Mouse (Mus musculus): Measurements from ENCODE around the gene Clasp1. TPM values are rescaled to one million over a fixed set of nuclear protein-coding genes. Genes with fewer than 3 reads are reported as not detected.

The Clasp1 gene
- total and polyA plus RNA-seq, 3 experiments = 32.0 to 53.2 (median 42.2) TPM

DNA sequence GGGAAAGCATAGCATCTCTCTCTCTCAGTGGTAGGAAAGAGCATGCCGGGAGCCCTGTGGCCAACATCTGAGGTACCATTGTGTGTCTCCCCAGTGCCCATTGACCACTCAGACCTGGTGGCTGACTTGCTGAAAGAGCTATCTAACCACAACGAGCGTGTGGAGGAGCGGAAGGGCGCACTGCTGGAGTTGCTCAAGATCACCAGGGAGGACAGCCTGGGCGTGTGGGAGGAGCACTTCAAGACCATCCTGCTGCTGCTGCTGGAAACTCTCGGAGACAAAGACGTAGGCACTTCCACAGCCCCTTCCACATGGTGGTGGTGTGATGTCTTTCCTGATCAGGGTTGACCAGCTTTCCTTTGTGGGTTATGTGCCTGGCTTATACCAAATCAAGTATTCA lies 192.3 kb downstream of the Clasp1 start:
- Histone ChIP-seq H3K36me3 (replicated peaks in 1 of 2; ENCODE audit: control insufficient read depth in 1 of 2, insufficient read depth in 1 of 2, low read length in 1 of 2) (peaks cover 36 to 51% of the 10 kb centered on the region in 2 experiments), H3K4me3 (replicated peaks in 1 of 3; ENCODE audit: low read depth in 2 of 3, low read length in 2 of 3, poor library complexity in 1 of 3) (no peak overlapping the region), H3K4me2 (ENCODE audit: insufficient read depth, low read depth, poor library complexity, severe bottlenecking) (no peak overlapping the region), H3K27ac (ENCODE audit: insufficient read depth, low read depth) (no peak overlapping the region), H3K79me2 (replicated peaks; ENCODE audit: control insufficient read depth, extremely low read depth, insufficient read depth, poor library complexity, severe bottlenecking) (no peaks in the 10 kb centered on the region), H3K27me3 (replicated peaks) (no peaks in the 10 kb centered on the region), H3K9ac (ENCODE audit: insufficient read depth, low read depth) (no peak overlapping the region), H3K9me3 (replicated peaks; ENCODE audit: low read length) (no peaks in the 10 kb centered on the region), H3K4me1 (ENCODE audit: control insufficient read depth in 1 of 2, insufficient read depth in 2 of 2) (no peaks in the 10 kb centered on the region)
- DNase-seq (ENCODE audit: extremely low read depth) = no peak
- TF ChIP-seq BHLHE40 (IDR thresholded peaks at IDR 0.05; ENCODE audit: low read depth, low read length) (no peak), CHD2 (IDR thresholded peaks at IDR 0.05; ENCODE audit: low read length) (no peak), MYC (IDR thresholded peaks at IDR 0.05; ENCODE audit: low read depth, low read length) (no peak), HCFC1 (IDR thresholded peaks at IDR 0.05; ENCODE audit: low read depth, low read length) (no peak), MXI1 (IDR thresholded peaks at IDR 0.05; ENCODE audit: low read depth, low read length) (no peak), ZMIZ1 (IDR thresholded peaks at IDR 0.05; ENCODE audit: low read depth, low read length) (no peak), USF1 (IDR thresholded peaks at IDR 0.05; ENCODE audit: low read depth, low read length) (no peak), KAT2A (IDR thresholded peaks at IDR 0.05; ENCODE audit: insufficient replicate concordance, low read length) (no peak), RCOR1 (conservative IDR thresholded peaks at IDR 0.05; ENCODE audit: low read depth, low read length) (no peak), TBP (conservative IDR thresholded peaks at IDR 0.05; ENCODE audit: low read depth, low read length) (no peak), CHD1 (IDR thresholded peaks at IDR 0.05; ENCODE audit: low read depth, low read length) (no peak), MEF2A (IDR thresholded peaks at IDR 0.05; ENCODE audit: borderline replicate concordance, low read depth, low read length) (no peak), MAX (IDR thresholded peaks at IDR 0.05; ENCODE audit: low read length) (no peak), JUN (IDR thresholded peaks at IDR 0.05; ENCODE audit: insufficient read depth, low read depth, low read length) (no peak), POLR2AphosphoS2 (IDR thresholded peaks at IDR 0.05; ENCODE audit: low read depth, low read length) (no peak), SIN3A (IDR thresholded peaks at IDR 0.05; ENCODE audit: low read length) (no peak), NRF1 (IDR thresholded peaks at IDR 0.05; ENCODE audit: low read depth, low read length) (no peak), ELF1 (IDR thresholded peaks at IDR 0.05; ENCODE audit: low read depth, low read length) (no peak), JUND (conservative IDR thresholded peaks at IDR 0.05; ENCODE audit: low read depth, low read length) (no peak), ZKSCAN1 (IDR thresholded peaks at IDR 0.05; ENCODE audit: borderline replicate concordance, low read depth, low read length) (no peak)
- in situ Hi-C loops (cut with MboI; ENCODE audit: low pct_ligation_motif_present, low pct_unique_long_range_greater_than_20kb, low sequenced_read_pairs) (no loop called here), dilution Hi-C loops (cut with MboI; ENCODE audit: extremely low pct_ligation_motif_present, extremely low pct_unique_long_range_greater_than_20kb, low sequenced_read_pairs) (no loop called here)

DNA sequence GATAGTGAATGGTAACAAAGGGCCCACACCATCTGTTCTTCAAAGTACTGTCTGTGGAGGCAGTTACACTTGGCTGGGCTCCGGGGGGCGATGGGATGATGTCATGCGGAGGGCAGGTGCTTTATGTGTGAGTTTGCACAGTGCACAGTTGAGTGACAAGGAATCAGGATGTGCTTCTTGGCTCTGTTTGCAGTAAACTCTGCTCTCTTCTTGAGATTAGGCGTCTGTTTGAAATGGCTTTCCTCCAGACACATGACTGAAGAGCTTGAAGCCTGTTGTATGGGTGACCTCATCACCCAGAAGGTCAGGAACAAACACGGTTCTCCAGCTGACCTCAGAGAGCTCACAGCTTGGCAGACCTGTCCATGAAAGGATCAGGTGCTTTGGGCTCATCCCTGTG lies 200.9 kb downstream of the Clasp1 start:
- Histone ChIP-seq H3K27ac (ENCODE audit: insufficient read depth, low read depth) (no peak overlapping the region), H3K9ac (ENCODE audit: insufficient read depth, low read depth) (no peak overlapping the region), H3K27me3 (replicated peaks) (no peaks in the 10 kb centered on the region), H3K4me3 (replicated peaks in 1 of 3; ENCODE audit: low read depth in 2 of 3, low read length in 2 of 3, poor library complexity in 1 of 3) (no peak overlapping the region), H3K36me3 (replicated peaks in 1 of 2; ENCODE audit: control insufficient read depth in 1 of 2, insufficient read depth in 1 of 2, low read length in 1 of 2) (peaks cover 46 to 54% of the 10 kb centered on the region in 2 experiments), H3K79me2 (replicated peaks; ENCODE audit: control insufficient read depth, extremely low read depth, insufficient read depth, poor library complexity, severe bottlenecking) (no peaks in the 10 kb centered on the region), H3K4me2 (ENCODE audit: insufficient read depth, low read depth, poor library complexity, severe bottlenecking) (no peak overlapping the region), H3K9me3 (replicated peaks; ENCODE audit: low read length) (no peaks in the 10 kb centered on the region), H3K4me1 (ENCODE audit: control insufficient read depth in 1 of 2, insufficient read depth in 2 of 2) (0 out of 4 replicates have a peak, but pooled peaks cover 0 to 3% of the 10 kb centered on the region in 2 experiments)
- dilution Hi-C loops (cut with MboI; ENCODE audit: extremely low pct_ligation_motif_present, extremely low pct_unique_long_range_greater_than_20kb, low sequenced_read_pairs) (no loop called here), in situ Hi-C loops (cut with MboI; ENCODE audit: low pct_ligation_motif_present, low pct_unique_long_range_greater_than_20kb, low sequenced_read_pairs) (no loop called here)
- TF ChIP-seq SMC3 (IDR thresholded peaks at IDR 0.05; ENCODE audit: low read depth, low read length) = no peak
- TF ChIP-seq TCF12 (IDR thresholded peaks at IDR 0.05; ENCODE audit: low read depth, low read length) = no peak
- no peak for TF ChIP-seq TBP (conservative IDR thresholded peaks at IDR 0.05; ENCODE audit: low read depth, low read length)
- no peak for TF ChIP-seq JUND (conservative IDR thresholded peaks at IDR 0.05; ENCODE audit: low read depth, low read length)
- no peak for TF ChIP-seq POLR2A (IDR thresholded peaks at IDR 0.05; ENCODE audit: low read depth, low read length)
- no peak for TF ChIP-seq ELF1 (IDR thresholded peaks at IDR 0.05; ENCODE audit: low read depth, low read length)
- no peak for TF ChIP-seq JUN (IDR thresholded peaks at IDR 0.05; ENCODE audit: insufficient read depth, low read depth, low read length)
- no peak for TF ChIP-seq CTCF (conservative IDR thresholded peaks at IDR 0.05 in 1 of 2, IDR thresholded peaks at IDR 0.05 in 1 of 2; ENCODE audit: low read depth in 2 of 2, low read length in 2 of 2)
- DNase-seq (ENCODE audit: extremely low read depth) = no peak
